Mouse (Mus musculus) CH12.LX (cell line): ENCODE results near the gene Chd5. TPM values are rescaled to one million over a fixed set of nuclear protein-coding genes. Genes with fewer than 3 reads are reported as not detected.

ENCODE experiments used
- DNase-seq: peaks from one replicate; pipeline ENCODE4 v3.0.0-alpha.2; 2013; ENCODE audit errors: extremely low read depth
- H3K27ac ChIP-seq: 2 replicates; pipeline ENCODE4 v1.5.1; 2012; ENCODE audit warnings: low read depth, mild to moderate bottlenecking, control low read depth, moderate library complexity; ENCODE audit not compliant: insufficient read depth
- H3K27me3 ChIP-seq: replicated peaks from 2 replicates; pipeline ENCODE3; 2012; ENCODE audit warnings: inconsistent platforms
- H3K36me3 ChIP-seq, 2 experiments: replicated peaks in 1 of 2; 2 replicates each; pipeline versions ENCODE3 to v1.6.1; 2012; ENCODE audit warnings: inconsistent platforms in 1 of 2, low read length in 1 of 2, mild to moderate bottlenecking in 1 of 2, mixed read lengths in 1 of 2, moderate library complexity in 1 of 2; ENCODE audit not compliant: control insufficient read depth in 1 of 2, insufficient read depth in 1 of 2
- H3K4me1 ChIP-seq, 2 experiments: 2 replicates each; pipeline ENCODE4 v1.6.1; 2012; ENCODE audit warnings: inconsistent platforms in 1 of 2, moderate library complexity in 1 of 2; ENCODE audit not compliant: insufficient read depth in 2 of 2, control insufficient read depth in 1 of 2
- H3K4me2 ChIP-seq: 2 replicates; pipeline ENCODE4 v1.6.1; 2012; ENCODE audit warnings: low read depth, mild to moderate bottlenecking, control low read depth; ENCODE audit not compliant: poor library complexity, insufficient read depth, severe bottlenecking
- H3K4me3 ChIP-seq, 3 experiments: fragments of 150-350 bp in 1 of 3; sonication (generic) in 1 of 3; replicated peaks in 1 of 3; 2 replicates each; pipeline versions ENCODE3 to v1.5.1; 2011 to 2012; ENCODE audit warnings: low read depth in 2 of 3, low read length in 2 of 3, mild to moderate bottlenecking in 2 of 3, moderate library complexity in 2 of 3, control low read depth in 1 of 3, improper control_type of control experiment in 1 of 3, inconsistent platforms in 1 of 3, mixed read lengths in 1 of 3; ENCODE audit not compliant: poor library complexity in 1 of 3
- H3K79me2 ChIP-seq: replicated peaks from 2 replicates; pipeline ENCODE4 v1.6.1; 2012; ENCODE audit warnings: mild to moderate bottlenecking, moderate library complexity; ENCODE audit not compliant: control insufficient read depth, poor library complexity, insufficient read depth, severe bottlenecking; ENCODE audit errors: extremely low read depth
- H3K9ac ChIP-seq: 2 replicates; pipeline ENCODE4 v1.6.1; 2012; ENCODE audit warnings: low read depth, mild to moderate bottlenecking, control low read depth, moderate library complexity; ENCODE audit not compliant: insufficient read depth
- H3K9me3 ChIP-seq: replicated peaks from 2 replicates; pipeline ENCODE3; 2012; ENCODE audit warnings: low read length, inconsistent platforms, mixed read lengths
- CHD1 ChIP-seq: IDR thresholded peaks from 2 replicates; pipeline ENCODE4 v1.6.1; 2012; ENCODE audit warnings: low read depth, low read length, improper control_type of control experiment, inconsistent platforms
- CTCF ChIP-seq, 2 experiments: IDR thresholded peaks in 1 of 2; conservative IDR thresholded peaks in 1 of 2; 2 replicates each; pipeline ENCODE4 v1.5.1; 2011 to 2012; ENCODE audit warnings: low read depth in 2 of 2, low read length in 2 of 2, improper control_type of control experiment in 1 of 2, inconsistent platforms in 1 of 2, mild to moderate bottlenecking in 1 of 2, moderate library complexity in 1 of 2
- HCFC1 ChIP-seq: IDR thresholded peaks from 2 replicates; pipeline ENCODE4 v1.6.1; 2012; ENCODE audit warnings: low read depth, mild to moderate bottlenecking, inconsistent platforms, low read length, improper control_type of control experiment
- IRF4 ChIP-seq: IDR thresholded peaks from 2 replicates; pipeline ENCODE4 v1.6.1; 2014; ENCODE audit warnings: low read depth, mild to moderate bottlenecking, inconsistent platforms, low read length, improper control_type of control experiment
- JUN ChIP-seq: IDR thresholded peaks from 2 replicates; pipeline ENCODE4 v1.6.1; 2011; ENCODE audit warnings: low read depth, mild to moderate bottlenecking, low read length, improper control_type of control experiment, moderate library complexity; ENCODE audit not compliant: insufficient read depth
- KAT2A ChIP-seq: IDR thresholded peaks from 2 replicates; pipeline ENCODE4 v1.6.1; 2012; ENCODE audit warnings: low read length, improper control_type of control experiment, inconsistent platforms; ENCODE audit not compliant: insufficient replicate concordance
- MEF2A ChIP-seq: IDR thresholded peaks from 2 replicates; pipeline ENCODE4 v1.6.1; 2014; ENCODE audit warnings: low read depth, mild to moderate bottlenecking, inconsistent platforms, low read length, improper control_type of control experiment, borderline replicate concordance
- NELFE ChIP-seq: IDR thresholded peaks from 2 replicates; pipeline ENCODE4 v1.6.1; 2011; ENCODE audit warnings: low read depth, low read length, improper control_type of control experiment
- PAX5 ChIP-seq: IDR thresholded peaks from 2 replicates; pipeline ENCODE4 v1.6.1; 2012; ENCODE audit warnings: low read length, inconsistent platforms, mixed read lengths
- POLR2A ChIP-seq: IDR thresholded peaks from 2 replicates; pipeline ENCODE4 v1.6.1; 2011; ENCODE audit warnings: low read depth, mild to moderate bottlenecking, improper control_type of control experiment, low read length
- POLR2AphosphoS2 ChIP-seq: IDR thresholded peaks from 2 replicates; pipeline ENCODE4 v1.6.1; 2011; ENCODE audit warnings: low read depth, low read length, improper control_type of control experiment
- RAD21 ChIP-seq: IDR thresholded peaks from 2 replicates; pipeline ENCODE4 v1.6.1; 2011; ENCODE audit warnings: low read depth, mild to moderate bottlenecking, low read length, improper control_type of control experiment, moderate library complexity
- RCOR1 ChIP-seq: conservative IDR thresholded peaks from 2 replicates; pipeline ENCODE4 v1.6.1; 2012; ENCODE audit warnings: low read depth, mild to moderate bottlenecking, inconsistent platforms, low read length, improper control_type of control experiment
- SMC3 ChIP-seq: IDR thresholded peaks from 2 replicates; pipeline ENCODE4 v1.6.1; 2011; ENCODE audit warnings: low read depth, low read length, improper control_type of control experiment
- TBP ChIP-seq: conservative IDR thresholded peaks from 2 replicates; pipeline ENCODE4 v1.6.1; 2011; ENCODE audit warnings: low read depth, low read length, improper control_type of control experiment
- UBTF ChIP-seq: IDR thresholded peaks from 2 replicates; pipeline ENCODE4 v1.6.1; 2012; ENCODE audit warnings: low read depth, mild to moderate bottlenecking, inconsistent platforms, low read length, improper control_type of control experiment, moderate library complexity
- USF1 ChIP-seq: IDR thresholded peaks from 2 replicates; pipeline ENCODE4 v1.6.1; 2014; ENCODE audit warnings: low read depth, mild to moderate bottlenecking, inconsistent platforms, low read length, improper control_type of control experiment
- USF2 ChIP-seq: conservative IDR thresholded peaks from 2 replicates; pipeline ENCODE4 v1.6.1; 2011; ENCODE audit warnings: low read depth, low read length, improper control_type of control experiment
- ZKSCAN1 ChIP-seq: IDR thresholded peaks from 2 replicates; pipeline ENCODE4 v1.6.1; 2012; ENCODE audit warnings: low read depth, inconsistent platforms, low read length, improper control_type of control experiment, borderline replicate concordance
- ZMIZ1 ChIP-seq: IDR thresholded peaks from 2 replicates; pipeline ENCODE4 v1.6.1; 2012; ENCODE audit warnings: low read depth, mild to moderate bottlenecking, inconsistent platforms, low read length, improper control_type of control experiment
- ZNF384 ChIP-seq: IDR thresholded peaks from 2 replicates; pipeline ENCODE4 v1.6.1; 2012; ENCODE audit warnings: low read depth, low read length, improper control_type of control experiment, inconsistent platforms
- dilution Hi-C: fragments of 300-500 bp; cut with MboI; formaldehyde crosslinking; loops from 2 replicates; pipeline ENCODE4 v1.14.3; 2020; ENCODE audit warnings: low sequenced_read_pairs; ENCODE audit not compliant: extremely low pct_unique_long_range_greater_than_20kb, extremely low pct_ligation_motif_present
- in situ Hi-C: fragments of 300-500 bp; cut with MboI; formaldehyde crosslinking; loops from 3 replicates; pipeline ENCODE4 v1.14.3; 2019; ENCODE audit warnings: low sequenced_read_pairs, low pct_ligation_motif_present, low pct_unique_long_range_greater_than_20kb, mixed read lengths
- polyA plus RNA-seq: library from polyadenylated mRNA; unstranded; fragments of >175 nt; gene quantifications from 2 replicates; pipeline ENCODE4 v1.2.1, GENCODE M21; 2012; ENCODE audit warnings: low read depth; ENCODE audit not compliant: insufficient read length
- total RNA-seq, 2 experiments: library from RNA; depleted of rRNA; stranded (reverse); fragments of 300-350 nt in 1 of 2; fragments of >200 nt in 1 of 2; gene quantifications; 2 replicates each; pipeline ENCODE4 v1.2.3; 2012 to 2014

The Chd5 gene
- total and polyA plus RNA-seq, 3 experiments = 0.44 to 3.4 (median 1.2) TPM

DNA sequence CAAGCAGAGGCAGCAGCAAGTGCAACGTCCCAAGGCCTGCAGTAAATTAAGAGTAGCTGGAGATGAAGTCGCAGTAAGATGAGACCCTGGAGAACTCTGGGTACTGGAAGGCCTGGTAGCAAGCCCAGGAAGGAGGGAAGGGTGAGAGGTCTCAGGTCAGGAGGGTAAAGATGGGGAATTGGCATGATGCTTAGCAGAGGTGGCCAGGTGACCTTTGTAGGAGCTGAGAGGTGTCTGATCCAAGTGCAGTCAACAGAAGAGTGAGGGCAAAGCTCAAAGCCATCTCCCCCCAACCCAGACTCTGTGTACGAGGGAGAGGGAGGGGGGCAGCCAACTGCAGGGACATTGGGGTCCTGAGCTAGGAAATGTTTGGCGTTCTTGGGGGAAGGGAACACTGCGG lies 17.0 kb upstream of the Chd5 start:
- Histone ChIP-seq H3K4me2 (no peak overlapping the region), H3K4me1 (peaks cover 0 to 7% of the 10 kb centered on the region in 2 experiments; a peak in 1 of 4 replicates), H3K27ac (no peak overlapping the region), H3K36me3 (no peaks in the 10 kb centered on the region), H3K4me3 (no peak overlapping the region), H3K9me3 (peaks cover 3% of the 10 kb centered on the region), H3K27me3 (peaks cover 11% of the 10 kb centered on the region), H3K9ac (no peak overlapping the region), H3K79me2 (peaks cover 8% of the 10 kb centered on the region)
- in situ Hi-C loops (no loop called here), dilution Hi-C loops (no loop called here)
- DNase-seq = no peak
- no peak for TF ChIP-seq RAD21
- no peak for TF ChIP-seq CTCF (conservative IDR thresholded peaks at IDR 0.05 in 1 of 2, IDR thresholded peaks at IDR 0.05 in 1 of 2; ENCODE audit: low read depth in 2 of 2, low read length in 2 of 2)
- no peak for TF ChIP-seq ZKSCAN1
- no peak for TF ChIP-seq ZMIZ1
- TF ChIP-seq POLR2AphosphoS2 = no peak
- TF ChIP-seq POLR2A = no peak
- no peak for TF ChIP-seq USF1
- no peak for TF ChIP-seq HCFC1

DNA sequence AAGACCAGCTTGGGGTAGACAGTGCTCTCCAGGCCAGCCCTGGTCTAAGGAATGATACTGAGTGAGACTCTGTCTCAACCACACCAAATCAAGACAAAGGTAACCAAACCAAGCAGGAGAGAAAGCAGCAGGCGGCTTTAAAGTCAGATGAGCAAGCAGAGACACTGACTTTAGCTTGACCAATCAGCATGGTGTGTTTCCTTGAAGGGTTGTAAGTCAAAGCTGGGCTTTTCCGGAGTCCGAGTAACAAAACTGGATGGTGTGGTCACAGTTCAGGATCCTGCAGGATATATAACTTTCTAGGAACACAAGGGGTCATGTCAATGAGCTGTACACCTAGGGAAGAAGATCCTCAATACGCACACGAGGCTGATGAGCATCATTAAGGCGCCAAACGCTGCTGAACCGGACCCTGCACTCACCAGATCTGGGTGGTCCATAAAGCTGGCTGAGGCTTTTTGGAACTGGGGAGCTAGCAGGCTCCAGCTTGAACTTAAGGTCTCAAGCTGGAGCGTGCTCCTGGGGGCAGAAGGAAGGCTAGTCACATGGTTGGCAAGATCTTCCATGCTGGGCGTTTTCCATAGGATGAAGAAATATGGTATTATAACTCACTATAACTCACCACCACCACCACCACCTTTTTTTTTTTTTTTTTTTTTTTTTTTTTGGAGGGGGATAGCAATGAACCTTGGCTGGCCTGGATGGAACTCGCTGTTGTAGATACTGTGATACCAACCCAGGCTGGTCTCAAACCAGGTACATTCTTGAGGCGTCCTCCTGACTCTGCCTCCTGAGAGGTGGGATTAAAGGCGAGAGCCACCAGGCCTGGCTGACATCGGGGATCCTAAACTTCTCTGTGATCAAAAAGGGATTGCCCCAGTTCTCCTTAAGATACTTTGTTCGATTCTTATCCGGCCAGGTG lies 13.5 kb upstream of the Chd5 start:
- H3K79me2 ChIP-seq = peaks cover 42% of the 10 kb centered on the region
- no peak for DNase-seq
- in situ Hi-C loops (loop anchor here (5.0 kb wide), 1 partner anchor 112 kb away; no protein-coding TSS in a partner anchor), dilution Hi-C loops (no loop called here)
- H3K4me1 ChIP-seq = peaks cover 3 to 20% of the 10 kb centered on the region in 2 experiments; a peak in 2 of 4 replicates
- peaks cover 12 to 24% of the 10 kb centered on the region in 2 experiments for H3K36me3 ChIP-seq
- no peak for TF ChIP-seq POLR2A
- TF ChIP-seq USF2 = no peak
- no peak for TF ChIP-seq KAT2A
- no peak for TF ChIP-seq SMC3
- TF ChIP-seq NELFE = no peak
- TF ChIP-seq ZNF384 = peak; percentile 78; the same call in 1 of the 2 replicates
- no peak for TF ChIP-seq USF1
- no peak for TF ChIP-seq TBP
- TF ChIP-seq RCOR1 = 0 out of 2 replicates have a peak, but pooled peaks have one; percentile 19
- no peak for TF ChIP-seq MEF2A
- no peak for TF ChIP-seq UBTF
- TF ChIP-seq JUN = 0 out of 2 replicates have a peak, but pooled peaks have one; percentile 8
- no peak for TF ChIP-seq IRF4
- no peak for TF ChIP-seq PAX5
- no peak for TF ChIP-seq ZMIZ1
- TF ChIP-seq CHD1 = no peak
- H3K4me3 ChIP-seq = peak overlapping the region; percentile 24 to 97 (median 45)
- no peaks in the 10 kb centered on the region for H3K27me3 ChIP-seq
- no peak overlapping the region for H3K4me2 ChIP-seq
- H3K9ac ChIP-seq = no peak overlapping the region
- H3K27ac ChIP-seq = no peak overlapping the region
- peaks cover 3% of the 10 kb centered on the region for H3K9me3 ChIP-seq
